Mouse (Mus musculus) myocyte (in vitro differentiated cells): Measurements from ENCODE around the gene Adgrl1.

ENCODE experiments used
- MAX ChIP-seq: IDR thresholded peaks from one replicate; pipeline ENCODE4 v1.6.1; 2011; ENCODE audit warnings: low read depth, mild to moderate bottlenecking, control low read depth
- MYOD1 ChIP-seq, 3 experiments: IDR thresholded peaks; one replicate each; pipeline ENCODE4 v1.6.1; 2011; ENCODE audit warnings: control low read depth in 2 of 3, low read depth in 2 of 3, mild to moderate bottlenecking in 2 of 3, moderate library complexity in 1 of 3; ENCODE audit not compliant: insufficient read length in 2 of 3, control insufficient read depth in 1 of 3

- TF ChIP-seq MYOD1 (IDR thresholded peaks at IDR 0.05; ENCODE audit: control insufficient read depth in 1 of 3, insufficient read length in 2 of 3, low read depth in 2 of 3) (no peak), MAX (no peak)
Observed at GRCm38 (mm10) chr8:83862439-83863268, 37.3 kb upstream of the Adgrl1 start.
